Mouse (Mus musculus): ENCODE measurements around the gene Gm47995.
"Not testable (repeated sequence)": the region's sequence is repeated elsewhere in the genome, so short reads cannot be mapped to it uniquely, and the experiment has no call there.

Gene Gm47995

GRCm38 (mm10) chr1:151198120-151198519 lies at the start of gene Gm47995:
Gm47995 (plus strand) TSS chr1:151198448.
- not testable (repeated sequence) for DNase-seq (ENCODE audit: low spot score in 2 of 2)

GRCm38 (mm10) chr1:151150211-151150610 lies 48.0 kb upstream of the Gm47995 start:
- DNase-seq (ENCODE audit: low spot score in 2 of 2) = no peak

GRCm38 (mm10) chr1:151151089-151151488 lies 47.2 kb upstream of the Gm47995 start:
- DNase-seq (ENCODE audit: low spot score in 2 of 2) = no peak

GRCm38 (mm10) chr1:151153056-151153652 lies 45.1 kb upstream of the Gm47995 start:
- no peak for DNase-seq (ENCODE audit: low spot score in 2 of 2)

- not testable (repeated sequence) for DNase-seq (ENCODE audit: low spot score in 2 of 2)
These were observed 44.1 kb upstream of the Gm47995 start for GRCm38 (mm10) chr1:151154131-151154530.

GRCm38 (mm10) chr1:151156129-151156528 lies 42.1 kb upstream of the Gm47995 start:
- no peak for DNase-seq (ENCODE audit: low spot score in 2 of 2)

- no peak for DNase-seq (ENCODE audit: low spot score in 2 of 2)
These were observed 41.2 kb upstream of the Gm47995 start for GRCm38 (mm10) chr1:151156777-151157632.

GRCm38 (mm10) chr1:151157963-151158856 lies 40.0 kb upstream of the Gm47995 start:
- no peak for DNase-seq (ENCODE audit: low spot score in 2 of 2)

GRCm38 (mm10) chr1:151158857-151159510 lies 39.3 kb upstream of the Gm47995 start:
- no peak for DNase-seq (ENCODE audit: low spot score in 2 of 2)

GRCm38 (mm10) chr1:151166031-151166430 lies 32.2 kb upstream of the Gm47995 start:
- no peak for DNase-seq (ENCODE audit: low spot score in 2 of 2)

- DNase-seq (ENCODE audit: low spot score in 2 of 2) = no peak
These were observed 30.8 kb upstream of the Gm47995 start for GRCm38 (mm10) chr1:151167297-151168047.

GRCm38 (mm10) chr1:151168637-151169036 lies 29.6 kb upstream of the Gm47995 start:
- DNase-seq (ENCODE audit: low spot score in 2 of 2) = no peak

GRCm38 (mm10) chr1:151171572-151172461 lies 26.4 kb upstream of the Gm47995 start:
- no peak for DNase-seq (ENCODE audit: low spot score in 2 of 2)

GRCm38 (mm10) chr1:151177030-151177936 lies 21.0 kb upstream of the Gm47995 start:
- DNase-seq (ENCODE audit: low spot score in 2 of 2) = no peak

GRCm38 (mm10) chr1:151177937-151178271 lies 20.3 kb upstream of the Gm47995 start:
- no peak for DNase-seq (ENCODE audit: low spot score in 2 of 2)

GRCm38 (mm10) chr1:151178505-151179083 lies 19.7 kb upstream of the Gm47995 start:
- no peak for DNase-seq (ENCODE audit: low spot score in 2 of 2)

GRCm38 (mm10) chr1:151180167-151180566 lies 18.1 kb upstream of the Gm47995 start:
- no peak for DNase-seq (ENCODE audit: low spot score in 2 of 2)

GRCm38 (mm10) chr1:151182266-151182665 lies 16.0 kb upstream of the Gm47995 start, which contains the start of gene Gm47985:
Gm47985 (plus strand) TSS chr1:151182537.
- not testable (repeated sequence) for DNase-seq (ENCODE audit: low spot score in 2 of 2)
